Mouse (Mus musculus): ENCODE results near the gene Dpp8.

DNA sequence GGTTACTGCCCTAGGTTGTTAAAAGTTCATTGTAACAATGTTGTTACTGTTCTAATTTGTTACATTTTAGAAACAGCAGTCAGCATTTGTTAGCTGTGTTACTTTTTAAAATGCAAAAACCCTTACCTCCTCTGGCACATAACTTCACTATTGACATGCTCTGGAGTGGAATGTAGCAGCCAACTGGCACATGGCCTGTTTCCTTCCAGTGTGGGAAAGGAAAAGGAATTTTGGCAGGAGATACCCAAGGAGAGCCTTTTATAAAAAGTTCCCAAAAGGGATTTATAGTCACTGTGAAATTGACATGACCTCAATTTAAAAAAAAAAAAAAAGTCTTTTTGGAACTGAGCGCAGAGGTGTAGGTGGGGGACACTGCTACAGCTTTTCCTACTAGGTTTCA lies 4.2 kb downstream of the Dpp8 start:
- TF ChIP-seq CTCF (conservative IDR thresholded peaks at IDR 0.05; ENCODE audit: insufficient read depth, insufficient read length, low read depth, low read length) (no peak), POLR2A (IDR thresholded peaks at IDR 0.05; ENCODE audit: low read depth, low read length) (no peak)
